Mouse (Mus musculus): ENCODE data around the gene Ccdc114. TPM values are rescaled to one million over a fixed set of nuclear protein-coding genes. Genes with fewer than 3 reads are reported as not detected.
"Not testable (repeated sequence)": the region's sequence is repeated elsewhere in the genome, so short reads cannot be mapped to it uniquely, and the experiment has no call there.

The Ccdc114 gene
- polyA plus RNA-seq, 1 experiment from 2014 or later, result 3.4 TPM

GRCm38 (mm10) chr7:45939836-45940235 is 16.0 kb downstream of the Ccdc114 start:
- H3K4me2 ChIP-seq, result no peak overlapping the region
- H3K4me3 ChIP-seq, result no peak overlapping the region
- no peak overlapping the region for H3K27ac ChIP-seq
- ATAC-seq (replicated peaks; ENCODE audit: insufficient number of reproducible peaks, insufficient read depth, low FRiP score, low read depth), result no peak
- no peaks in the 10 kb centered on the region for H3K4me1 ChIP-seq (replicated peaks)
- no peaks in the 10 kb centered on the region for H3K9me3 ChIP-seq (replicated peaks)
- H3K27me3 ChIP-seq, result no peaks in the 10 kb centered on the region
- no peaks in the 10 kb centered on the region for H3K36me3 ChIP-seq
- WGBS, result 38% methylated on average over 2 of the region's 2 CpGs
- no peak overlapping the region for H3K9ac ChIP-seq

DNA sequence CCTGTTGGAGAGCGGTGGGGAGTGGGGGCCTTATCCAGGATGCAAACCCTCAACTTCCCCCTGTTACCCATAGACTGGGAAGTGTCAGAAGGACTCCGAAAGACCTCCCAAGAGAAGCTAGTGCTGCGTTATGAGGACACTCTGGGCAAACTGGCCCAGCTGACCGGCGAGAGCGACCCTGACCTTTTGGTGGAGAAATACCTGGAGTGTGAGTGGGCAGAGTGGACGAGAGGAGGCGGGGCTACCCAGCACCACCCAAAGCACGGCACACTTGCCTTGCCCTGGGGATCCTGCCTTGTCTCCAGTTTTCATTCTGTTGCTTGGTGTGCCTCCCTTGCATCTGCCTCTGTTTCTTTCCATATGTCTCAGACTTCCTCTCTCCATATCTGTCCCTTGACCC is 18.1 kb downstream of the Ccdc114 start:
- Histone ChIP-seq H3K4me3 (no peak overlapping the region), H3K27me3 (no peaks in the 10 kb centered on the region), H3K4me2 (no peak overlapping the region), H3K4me1 (replicated peaks) (no peaks in the 10 kb centered on the region), H3K9ac (no peak overlapping the region), H3K27ac (no peak overlapping the region), H3K36me3 (no peaks in the 10 kb centered on the region), H3K9me3 (replicated peaks) (no peaks in the 10 kb centered on the region)
- ATAC-seq (replicated peaks; ENCODE audit: insufficient number of reproducible peaks, insufficient read depth, low FRiP score, low read depth), result no peak
- WGBS, result 78% methylated on average over 9 of the region's 9 CpGs

DNA sequence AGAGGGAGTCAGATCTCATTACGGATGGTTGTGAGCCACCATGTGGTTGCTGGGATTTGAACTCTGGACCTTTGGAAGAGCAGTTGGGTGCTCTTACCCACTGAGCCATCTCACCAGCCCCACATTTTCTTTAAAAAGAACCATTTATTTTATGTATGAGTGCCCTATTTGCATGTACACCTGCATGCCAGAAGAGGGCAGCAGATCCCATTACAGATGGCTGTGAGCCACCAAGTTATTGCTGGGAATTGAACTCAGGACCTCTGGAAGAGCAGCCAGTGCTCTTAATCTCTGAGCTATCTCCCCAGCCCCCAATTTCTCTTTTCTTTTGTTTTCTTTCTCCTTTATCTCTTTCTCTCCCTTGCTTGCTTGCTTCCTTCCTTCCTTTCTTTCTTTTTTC is 19.4 kb downstream of the Ccdc114 start:
- not testable (repeated sequence) for H3K9ac ChIP-seq; H3K36me3 ChIP-seq; H3K27ac ChIP-seq; H3K27me3 ChIP-seq; H3K4me1 ChIP-seq (replicated peaks); ATAC-seq (replicated peaks; ENCODE audit: insufficient number of reproducible peaks, insufficient read depth, low FRiP score, low read depth); H3K4me3 ChIP-seq; H3K9me3 ChIP-seq (replicated peaks); H3K4me2 ChIP-seq
- 69% methylated on average over 1 of the region's 1 CpGs for WGBS

DNA sequence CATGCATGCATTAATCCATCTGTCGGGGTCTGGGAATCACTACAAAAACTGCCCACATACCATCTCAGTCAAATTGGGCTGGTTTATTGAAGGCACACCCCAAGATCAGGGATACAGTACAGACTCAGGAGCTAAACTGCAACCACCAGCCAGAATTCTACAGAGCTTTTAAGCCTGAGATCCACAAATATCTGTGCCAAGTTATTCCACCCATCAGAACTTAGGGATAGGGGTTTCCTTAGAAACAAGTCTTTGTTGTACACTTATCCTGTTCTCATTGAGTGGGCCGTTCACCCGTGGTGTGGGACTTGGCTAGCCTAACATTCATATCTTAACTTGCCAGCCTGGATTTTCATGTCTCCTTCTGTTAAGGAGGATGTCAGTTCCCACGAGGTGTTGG is 25.2 kb downstream of the Ccdc114 start:
- Histone ChIP-seq H3K27me3 (no peaks in the 10 kb centered on the region), H3K27ac (no peak overlapping the region), H3K4me1 (replicated peaks) (no peaks in the 10 kb centered on the region), H3K9ac (no peak overlapping the region), H3K9me3 (replicated peaks) (no peaks in the 10 kb centered on the region), H3K4me3 (no peak overlapping the region), H3K36me3 (no peaks in the 10 kb centered on the region), H3K4me2 (no peak overlapping the region)
- 66% methylated on average over 4 of the region's 4 CpGs for WGBS
- ATAC-seq (replicated peaks; ENCODE audit: insufficient number of reproducible peaks, insufficient read depth, low FRiP score, low read depth), result no peak

GRCm38 (mm10) chr7:45956611-45957010 is 32.7 kb downstream of the Ccdc114 start:
- Histone ChIP-seq H3K4me3 (no peak overlapping the region), H3K9ac (no peak overlapping the region), H3K9me3 (replicated peaks) (no peaks in the 10 kb centered on the region), H3K27ac (no peak overlapping the region), H3K36me3 (no peaks in the 10 kb centered on the region), H3K4me2 (no peak overlapping the region), H3K27me3 (no peaks in the 10 kb centered on the region), H3K4me1 (replicated peaks) (no peaks in the 10 kb centered on the region)
- 52% methylated on average over 4 of the region's 4 CpGs for WGBS
- no peak for ATAC-seq (replicated peaks; ENCODE audit: insufficient number of reproducible peaks, insufficient read depth, low FRiP score, low read depth)

DNA sequence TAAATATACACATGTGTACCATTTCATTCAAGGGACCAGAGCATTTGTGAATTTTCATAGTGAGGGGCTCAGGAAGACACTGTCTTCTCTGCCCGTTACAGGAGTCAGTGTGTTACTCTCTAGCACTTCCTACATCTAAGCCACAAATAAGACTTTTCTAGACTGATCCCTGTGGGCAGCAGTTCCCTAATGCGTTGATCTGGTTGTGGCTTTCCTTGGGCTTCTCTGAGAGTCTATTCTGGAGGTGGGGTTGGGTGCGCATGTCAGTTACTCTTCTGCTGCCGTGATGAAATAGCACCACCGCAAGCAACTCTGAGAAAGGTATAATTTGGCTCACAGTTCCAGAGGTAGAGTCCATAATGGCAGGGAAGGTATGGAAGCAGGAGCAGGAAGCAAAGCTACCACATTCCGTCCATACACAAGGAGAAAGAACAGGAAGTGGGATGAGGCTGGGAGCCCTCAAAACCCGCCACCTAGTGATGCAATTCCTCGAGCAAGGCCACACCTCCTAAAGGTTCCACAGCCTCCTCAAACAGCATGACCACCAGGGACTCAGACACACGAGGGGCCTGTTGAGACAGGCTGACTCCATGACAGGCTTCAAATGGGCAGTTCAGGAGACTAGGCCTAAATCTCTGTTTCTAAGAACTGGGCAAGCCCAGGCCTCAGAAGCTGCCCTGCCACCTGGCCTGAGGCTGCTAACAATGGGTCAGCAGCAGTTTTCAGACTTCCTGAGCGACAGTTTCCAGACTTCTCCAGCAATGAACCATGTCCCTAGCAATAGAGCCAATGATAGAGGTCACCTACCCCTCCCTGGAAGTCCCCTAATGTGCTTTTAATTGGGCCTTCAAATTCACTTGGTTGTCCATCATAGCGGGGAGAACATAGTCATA is 48.2 kb downstream of the Ccdc114 start:
- H3K9me3 ChIP-seq (replicated peaks), result no peaks in the 10 kb centered on the region
- H3K27ac ChIP-seq, result no peak overlapping the region
- no peak for ATAC-seq (replicated peaks; ENCODE audit: insufficient number of reproducible peaks, insufficient read depth, low FRiP score, low read depth)
- whole genome bisulfite sequencing, result 75% methylated on average over 11 of the region's 11 CpGs
- H3K36me3 ChIP-seq, result no peaks in the 10 kb centered on the region
- H3K27me3 ChIP-seq, result no peaks in the 10 kb centered on the region
- no peak overlapping the region for H3K4me3 ChIP-seq
- H3K4me2 ChIP-seq, result no peak overlapping the region
- no peaks in the 10 kb centered on the region for H3K4me1 ChIP-seq (replicated peaks)
- H3K9ac ChIP-seq, result no peak overlapping the region

- ATAC-seq (replicated peaks; ENCODE audit: insufficient number of reproducible peaks, insufficient read depth, low FRiP score, low read depth), result no peak
- Histone ChIP-seq H3K4me2 (no peak overlapping the region), H3K27ac (no peak overlapping the region), H3K36me3 (no peaks in the 10 kb centered on the region), H3K9ac (no peak overlapping the region), H3K4me1 (replicated peaks) (no peaks in the 10 kb centered on the region), H3K9me3 (replicated peaks) (no peaks in the 10 kb centered on the region), H3K4me3 (no peak overlapping the region), H3K27me3 (no peaks in the 10 kb centered on the region)
- 80% methylated on average over 6 of the region's 6 CpGs for WGBS
Observed at GRCm38 (mm10) chr7:45973271-45973687, 49.4 kb downstream of the Ccdc114 start.

DNA sequence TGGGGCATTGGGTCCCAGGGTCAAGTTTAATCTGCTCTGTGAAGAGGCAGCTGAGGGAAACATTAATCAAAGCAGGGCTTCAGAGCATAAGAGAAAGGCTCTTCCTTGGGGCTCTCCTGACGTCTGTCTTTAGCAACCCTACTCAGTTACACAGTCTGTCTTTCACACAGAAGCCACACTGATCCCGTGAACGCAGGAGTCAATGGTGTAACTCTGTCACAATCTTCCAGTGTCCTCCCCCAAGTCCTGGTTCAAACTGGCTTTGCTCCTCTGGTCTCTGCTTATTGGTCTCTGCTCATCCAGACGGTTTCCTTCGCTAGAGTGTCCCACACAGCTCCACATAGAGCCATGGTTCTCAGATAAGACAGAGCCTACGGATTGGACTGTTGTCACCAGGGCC is 50.2 kb downstream of the Ccdc114 start:
- Histone ChIP-seq H3K4me2 (no peak overlapping the region), H3K9me3 (replicated peaks) (no peaks in the 10 kb centered on the region), H3K4me1 (replicated peaks) (no peaks in the 10 kb centered on the region), H3K4me3 (no peak overlapping the region), H3K36me3 (no peaks in the 10 kb centered on the region), H3K9ac (no peak overlapping the region), H3K27ac (no peak overlapping the region), H3K27me3 (no peaks in the 10 kb centered on the region)
- WGBS, result 29% methylated on average over 6 of the region's 6 CpGs
- no peak for ATAC-seq (replicated peaks; ENCODE audit: insufficient number of reproducible peaks, insufficient read depth, low FRiP score, low read depth)

- Histone ChIP-seq H3K4me2 (no peak overlapping the region), H3K27me3 (no peaks in the 10 kb centered on the region), H3K36me3 (no peaks in the 10 kb centered on the region), H3K27ac (no peak overlapping the region), H3K4me3 (no peak overlapping the region), H3K9me3 (replicated peaks) (no peaks in the 10 kb centered on the region), H3K4me1 (replicated peaks) (no peaks in the 10 kb centered on the region), H3K9ac (no peak overlapping the region)
- WGBS, result 52% methylated on average over 6 of the region's 6 CpGs
- ATAC-seq (replicated peaks; ENCODE audit: insufficient number of reproducible peaks, insufficient read depth, low FRiP score, low read depth), result no peak
Observed at GRCm38 (mm10) chr7:45974512-45974911, 50.6 kb downstream of the Ccdc114 start.

DNA sequence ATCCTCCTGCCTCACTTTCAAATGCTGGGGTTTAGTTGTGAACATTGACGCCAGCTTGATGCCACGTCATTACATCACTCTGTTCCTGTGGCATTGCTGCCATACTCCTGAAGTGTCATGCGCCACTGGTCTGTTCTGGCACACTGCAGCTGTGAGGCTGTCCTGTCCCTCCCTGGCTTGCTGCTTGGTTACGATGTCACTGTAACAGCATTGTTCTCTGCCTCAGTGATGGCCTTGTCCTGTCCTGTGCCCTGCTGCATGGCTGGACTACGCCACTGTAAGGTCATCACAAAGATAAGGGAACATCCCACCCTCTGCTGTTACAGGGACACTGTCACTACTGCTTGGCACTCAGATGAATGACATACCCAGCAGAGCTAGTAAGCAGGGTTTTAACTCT is 57.7 kb downstream of the Ccdc114 start:
- no peak overlapping the region for H3K9ac ChIP-seq
- H3K27ac ChIP-seq, result no peak overlapping the region
- ATAC-seq (replicated peaks; ENCODE audit: insufficient number of reproducible peaks, insufficient read depth, low FRiP score, low read depth), result no peak
- no peaks in the 10 kb centered on the region for H3K36me3 ChIP-seq
- no peaks in the 10 kb centered on the region for H3K4me1 ChIP-seq (replicated peaks)
- WGBS, result 66% methylated on average over 5 of the region's 5 CpGs
- H3K27me3 ChIP-seq, result no peaks in the 10 kb centered on the region
- H3K4me3 ChIP-seq, result no peak overlapping the region
- no peaks in the 10 kb centered on the region for H3K9me3 ChIP-seq (replicated peaks)
- H3K4me2 ChIP-seq, result no peak overlapping the region

DNA sequence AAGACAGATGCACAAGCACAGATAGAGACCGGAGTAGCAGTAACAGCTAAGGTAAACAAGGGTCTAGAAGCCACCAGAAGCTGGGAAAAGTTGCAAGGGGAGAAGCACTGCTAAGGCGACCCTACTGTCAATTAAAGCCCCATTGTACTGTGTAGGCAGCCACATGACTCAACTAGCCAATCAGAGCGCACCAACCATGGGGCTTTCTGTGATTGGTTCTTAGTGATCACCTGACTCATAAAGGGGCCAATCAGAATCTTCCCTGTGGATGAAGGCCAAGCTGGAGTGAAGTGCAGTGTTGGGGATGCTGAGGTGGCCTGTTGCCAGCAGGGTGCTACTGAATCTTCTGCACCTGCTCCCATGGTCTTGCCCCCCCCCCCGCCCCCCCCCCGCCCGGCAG is 63.0 kb downstream of the Ccdc114 start:
- H3K4me1 ChIP-seq (replicated peaks), result no peaks in the 10 kb centered on the region
- H3K36me3 ChIP-seq, result no peaks in the 10 kb centered on the region
- no peaks in the 10 kb centered on the region for H3K9me3 ChIP-seq (replicated peaks)
- H3K27ac ChIP-seq, result no peak overlapping the region
- WGBS, result 71% methylated on average over 6 of the region's 6 CpGs
- H3K27me3 ChIP-seq, result peaks cover 4% of the 10 kb centered on the region; the same call in 1 of the 2 replicates
- no peak overlapping the region for H3K4me2 ChIP-seq
- H3K4me3 ChIP-seq, result no peak overlapping the region
- ATAC-seq (replicated peaks; ENCODE audit: insufficient number of reproducible peaks, insufficient read depth, low FRiP score, low read depth), result no peak
- H3K9ac ChIP-seq, result no peak overlapping the region

DNA sequence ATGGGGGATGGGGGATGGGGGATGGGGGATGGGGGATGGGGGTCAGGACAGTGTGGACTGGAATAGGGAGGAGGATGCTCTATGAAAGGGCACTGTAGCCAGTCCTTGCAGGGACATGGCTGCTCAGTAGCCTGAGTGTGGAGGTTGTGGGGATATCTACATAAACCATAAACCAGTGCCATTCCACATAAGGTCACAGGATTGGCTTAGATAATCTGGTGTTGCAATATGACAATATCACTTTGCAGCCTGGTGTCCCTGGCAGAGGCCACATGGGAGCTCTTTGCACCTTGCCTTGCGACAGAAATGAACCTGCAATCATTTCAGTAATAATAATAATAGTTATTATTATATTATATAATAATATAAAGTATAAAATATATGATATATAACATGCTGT is 64.5 kb downstream of the Ccdc114 start:
- WGBS, result 78% methylated on average over 1 of the region's 1 CpGs

More for the DNA sequence above, 64.5 kb downstream of the Ccdc114 start:
- Histone ChIP-seq H3K36me3 (no peaks in the 10 kb centered on the region), H3K27me3 (peaks cover 4% of the 10 kb centered on the region; the same call in 1 of the 2 replicates), H3K9ac (no peak overlapping the region), H3K4me3 (no peak overlapping the region), H3K27ac (no peak overlapping the region), H3K4me1 (replicated peaks) (no peaks in the 10 kb centered on the region), H3K9me3 (replicated peaks) (no peaks in the 10 kb centered on the region), H3K4me2 (no peak overlapping the region)
- ATAC-seq (replicated peaks; ENCODE audit: insufficient number of reproducible peaks, insufficient read depth, low FRiP score, low read depth), result no peak

Data from heart, embryonic 15.5 days (tissue).